Mouse (Mus musculus) macrophage (primary cell): ENCODE measurements around the gene Rnf41. TPM values are rescaled to one million over a fixed set of nuclear protein-coding genes. Genes with fewer than 3 reads are reported as not detected.

ENCODE experiments used
- polyA plus RNA-seq: library from polyadenylated mRNA; stranded (reverse); fragments of 250-400 nt; gene quantifications from 3 replicates; pipeline ENCODE4 v1.2.4, GENCODE M21; 2018; ENCODE audit warnings: inconsistent platforms

Rnf41 gene
- polyA plus RNA-seq, 1 experiment from 2014 or later: 26.5 TPM

Other genes with a start within 250 kb of the Rnf41 start
- 18.9 to 45.4 TPM (median 23.8 TPM) in 3 replicates for gene Rbms2, start 231.4 kb upstream of the Rnf41 start, polyA plus RNA-seq
- gene Gls2, start 217.2 kb upstream of the Rnf41 start, polyA plus RNA-seq: not detected in 3 replicates
- 5.3 to 10.6 TPM (median 6.9 TPM) in 3 replicates for gene Spryd4, start 199.8 kb upstream of the Rnf41 start, polyA plus RNA-seq
- gene Mip, start 185.8 kb upstream of the Rnf41 start, polyA plus RNA-seq: not detected in 3 replicates
- gene Timeless, start 179.6 kb upstream of the Rnf41 start, polyA plus RNA-seq: 4.1 to 22.4 TPM (median 9.6 TPM) in 3 replicates
- gene Apon, start 157.6 kb upstream of the Rnf41 start, polyA plus RNA-seq: not detected in 3 replicates
- gene Apof, start 143.0 kb upstream of the Rnf41 start, polyA plus RNA-seq: 0.16 to 0.18 TPM in 2 of 3 replicates, not detected in the other
- 83.8 to 206 TPM (median 96.7 TPM) in 3 replicates for gene Stat2, start 141.1 kb upstream of the Rnf41 start, polyA plus RNA-seq
- 0.10 TPM in 1 of 3 replicates, not detected in the others for gene Il23a, start 112.9 kb upstream of the Rnf41 start, polyA plus RNA-seq
- gene Pan2, start 108.3 kb upstream of the Rnf41 start, polyA plus RNA-seq: 2.9 to 5.7 TPM (median 3.4 TPM) in 3 replicates
- 83.6 to 112 TPM (median 85.3 TPM) in 3 replicates for gene Cnpy2, start 89.2 kb upstream of the Rnf41 start, polyA plus RNA-seq
- 94.4 to 128 TPM (median 100 TPM) in 3 replicates for gene Cs, start 73.9 kb upstream of the Rnf41 start, polyA plus RNA-seq
- gene Coq10a, start 42.7 kb upstream of the Rnf41 start, polyA plus RNA-seq: 20.5 to 35.2 TPM (median 25.5 TPM) in 3 replicates
- 23.3 to 29.3 TPM (median 26.0 TPM) in 3 replicates for gene Ankrd52, start 34.5 kb upstream of the Rnf41 start, polyA plus RNA-seq
- not detected in 3 replicates for gene Slc39a5, start 10.4 kb upstream of the Rnf41 start, polyA plus RNA-seq
- gene Nabp2, start 165 bp upstream of the Rnf41 start, polyA plus RNA-seq: 44.1 to 130 TPM (median 65.7 TPM) in 3 replicates
- 73.6 to 136 TPM (median 74.8 TPM) in 3 replicates for gene Smarcc2, start 47.6 kb downstream of the Rnf41 start, polyA plus RNA-seq
- gene Myl6, start 82.5 kb downstream of the Rnf41 start, polyA plus RNA-seq: 1,390 to 2,190 TPM (median 1,921 TPM) in 3 replicates
- gene Myl6b, start 87.0 kb downstream of the Rnf41 start, polyA plus RNA-seq: 0.73 to 1.7 TPM (median 1.4 TPM) in 3 replicates
- gene Esyt1, start 114.2 kb downstream of the Rnf41 start, polyA plus RNA-seq: 147 to 161 TPM (median 155 TPM) in 3 replicates
- 6.7 to 13.0 TPM (median 9.6 TPM) in 3 replicates for gene Zc3h10, start 136.1 kb downstream of the Rnf41 start, polyA plus RNA-seq
- gene Rpl41, start 137.6 kb downstream of the Rnf41 start, polyA plus RNA-seq: 1,107 to 2,183 TPM (median 2,047 TPM) in 3 replicates
- gene Pa2g4, start 154.3 kb downstream of the Rnf41 start, polyA plus RNA-seq: 45.8 to 148 TPM (median 116 TPM) in 3 replicates
- 1.2 to 1.7 TPM (median 1.4 TPM) in 3 replicates for gene Erbb3, start 178.0 kb downstream of the Rnf41 start, polyA plus RNA-seq
- 865 to 1,089 TPM (median 951 TPM) in 3 replicates for gene Rps26, start 215.1 kb downstream of the Rnf41 start, polyA plus RNA-seq
- not detected in 3 replicates for gene Ikzf4, start 234.3 kb downstream of the Rnf41 start, polyA plus RNA-seq